Mouse (Mus musculus) C2C12 (cell line): Measurements from ENCODE around the gene Mroh7.

Source experiments
- CTCF ChIP-seq: IDR thresholded peaks from one replicate; pipeline ENCODE4 v1.5.1; 2011; ENCODE audit not compliant: control insufficient read depth, insufficient read depth, insufficient read length
- MAX ChIP-seq: IDR thresholded peaks from one replicate; pipeline ENCODE4 v1.6.1; 2011; ENCODE audit warnings: mild to moderate bottlenecking, control low read depth
- MYOG ChIP-seq: IDR thresholded peaks from one replicate; pipeline ENCODE4 v1.6.1; 2011; ENCODE audit not compliant: control insufficient read depth, insufficient read length; ENCODE audit errors: extremely low read depth

- no peak for TF ChIP-seq CTCF
- no peak for TF ChIP-seq MYOG
- no peak for TF ChIP-seq MAX
Measured at GRCm38 (mm10) chr4:106730814-106731213, at the start of gene Mroh7.
